Mouse (Mus musculus): ENCODE results near the gene Tnpo2. TPM values are rescaled to one million over a fixed set of nuclear protein-coding genes. Genes with fewer than 3 reads are reported as not detected.

The Tnpo2 gene
- total and polyA plus RNA-seq, 3 experiments: 29.2 to 86.8 (median 62.3) TPM

DNA sequence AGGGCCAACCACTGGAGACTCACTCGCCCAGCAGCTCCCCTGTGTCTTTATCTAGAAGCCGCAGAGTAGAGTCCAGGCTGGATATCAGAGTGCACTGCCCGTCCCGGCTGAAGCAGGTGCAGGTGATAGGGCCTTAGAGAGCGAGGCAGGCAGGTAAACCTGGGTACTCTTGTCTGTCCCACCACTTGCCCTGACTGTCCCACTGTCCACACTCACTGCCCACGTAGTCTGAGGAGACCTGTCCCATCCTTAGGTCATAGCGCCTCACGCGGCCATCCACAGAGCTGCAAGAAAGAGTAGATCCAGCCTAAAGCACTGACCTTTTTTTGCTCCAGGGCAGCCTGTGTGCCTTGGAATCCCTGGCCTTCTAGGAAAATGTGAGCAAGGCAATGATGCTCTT, 39.3 kb downstream of the Tnpo2 start:
- Histone ChIP-seq H3K4me3 (ENCODE audit: control insufficient read depth in 1 of 2, insufficient read depth in 1 of 2, low read depth in 2 of 2, low read length in 2 of 2) (no peak overlapping the region), H3K79me2 (ENCODE audit: control insufficient read depth, insufficient read depth, low read length, poor library complexity) (peaks cover 25% of the 10 kb centered on the region), H3K4me1 (ENCODE audit: control insufficient read depth in 1 of 2, insufficient read depth in 2 of 2, low read length in 2 of 2) (peaks cover 1 to 10% of the 10 kb centered on the region in 2 experiments; a peak in 3 of 4 replicates), H3K9me3 (replicated peaks; ENCODE audit: insufficient read depth, low read length) (no peaks in the 10 kb centered on the region), H3K27me3 (ENCODE audit: control insufficient read depth in 1 of 2, insufficient read depth in 2 of 2, low read length in 2 of 2) (no peaks in the 10 kb centered on the region), H3K27ac (ENCODE audit: control insufficient read depth, low read depth, low read length) (no peak overlapping the region), H3K36me3 (ENCODE audit: control insufficient read depth in 1 of 2, insufficient read depth in 2 of 2, low read length in 2 of 2) (peaks cover 2 to 4% of the 10 kb centered on the region in 2 experiments), H3K9ac (ENCODE audit: control insufficient read depth, low read depth, low read length, poor library complexity, severe bottlenecking) (no peak overlapping the region)
- no peak for DNase-seq (ENCODE audit: low read depth, low spot score)
- TF ChIP-seq CTCF (IDR thresholded peaks at IDR 0.05 in 2 of 3, conservative IDR thresholded peaks at IDR 0.05 in 1 of 3; ENCODE audit: control insufficient read depth in 1 of 3, insufficient read depth in 1 of 3, low read depth in 2 of 3, low read length in 3 of 3, poor library complexity in 1 of 3, severe bottlenecking in 1 of 3) (peak in 1 of 3 experiments; percentile 7; a peak in 1 of 6 replicates), POLR2A (IDR thresholded peaks at IDR 0.05; ENCODE audit: control insufficient read depth in 1 of 2, insufficient read depth in 1 of 2, low read depth in 1 of 2, low read length in 2 of 2, poor library complexity in 1 of 2) (peak in 1 of 2 experiments; percentile 11; a peak in 1 of 4 replicates), ZC3H11A (IDR thresholded peaks at IDR 0.05; ENCODE audit: low read depth, low read length) (no peak), ZMIZ1 (IDR thresholded peaks at IDR 0.05; ENCODE audit: low read depth, low read length) (no peak), KAT2A (conservative IDR thresholded peaks at IDR 0.05; ENCODE audit: low read depth, low read length) (no peak)

DNA sequence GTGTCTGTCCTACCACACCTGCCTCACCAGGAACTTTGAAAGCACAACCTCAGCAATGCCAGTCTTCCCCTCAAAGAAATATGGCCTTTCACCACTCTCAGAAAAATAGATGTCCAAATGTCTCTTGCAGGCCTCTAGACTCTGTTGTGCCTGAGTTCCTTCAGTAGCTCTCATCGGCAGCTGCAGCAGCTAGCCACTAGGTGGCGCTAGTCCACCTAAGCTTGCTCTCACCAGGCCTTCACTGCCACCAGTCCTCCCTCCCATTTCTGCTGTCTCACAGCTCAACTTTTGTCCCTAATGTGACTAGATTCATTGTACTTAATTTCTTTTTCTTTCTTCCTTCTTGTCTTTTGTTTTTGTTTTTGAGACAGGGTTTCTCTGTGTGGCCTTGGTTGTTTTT, 40.3 kb downstream of the Tnpo2 start:
- H3K4me3 ChIP-seq (ENCODE audit: control insufficient read depth in 1 of 2, insufficient read depth in 1 of 2, low read depth in 2 of 2, low read length in 2 of 2): no peak overlapping the region
- no peak overlapping the region for H3K9ac ChIP-seq (ENCODE audit: control insufficient read depth, low read depth, low read length, poor library complexity, severe bottlenecking)
- H3K27me3 ChIP-seq (ENCODE audit: control insufficient read depth in 1 of 2, insufficient read depth in 2 of 2, low read length in 2 of 2): no peaks in the 10 kb centered on the region
- H3K27ac ChIP-seq (ENCODE audit: control insufficient read depth, low read depth, low read length): no peak overlapping the region
- TF ChIP-seq E2F4 (IDR thresholded peaks at IDR 0.05; ENCODE audit: borderline replicate concordance, low read depth, low read length): no peak
- TF ChIP-seq MAZ (IDR thresholded peaks at IDR 0.05; ENCODE audit: low read depth, low read length): 0 out of 2 replicates have a peak, but pooled peaks have one; percentile 26
- TF ChIP-seq CTCF (IDR thresholded peaks at IDR 0.05 in 2 of 3, conservative IDR thresholded peaks at IDR 0.05 in 1 of 3; ENCODE audit: control insufficient read depth in 1 of 3, insufficient read depth in 1 of 3, low read depth in 2 of 3, low read length in 3 of 3, poor library complexity in 1 of 3, severe bottlenecking in 1 of 3): peak; percentile 80 to 95 (median 90)
- no peak for TF ChIP-seq CHD2 (IDR thresholded peaks at IDR 0.05; ENCODE audit: low read length)
- TF ChIP-seq MYB (IDR thresholded peaks at IDR 0.05; ENCODE audit: low read depth, low read length): no peak
- TF ChIP-seq HCFC1 (IDR thresholded peaks at IDR 0.05; ENCODE audit: low read depth, low read length): 0 out of 2 replicates have a peak, but pooled peaks have one; percentile 40
- peak; percentile 62; the same call in 1 of the 2 replicates for TF ChIP-seq SIN3A (IDR thresholded peaks at IDR 0.05; ENCODE audit: low read length)
- TF ChIP-seq SMC3 (IDR thresholded peaks at IDR 0.05; ENCODE audit: low read depth, low read length): peak; percentile 88
- TF ChIP-seq ZC3H11A (IDR thresholded peaks at IDR 0.05; ENCODE audit: low read depth, low read length): peak; percentile 82
- no peak for TF ChIP-seq TBP (IDR thresholded peaks at IDR 0.05; ENCODE audit: low read depth, low read length)
- TF ChIP-seq MYC (IDR thresholded peaks at IDR 0.05; ENCODE audit: low read depth, low read length): 0 out of 2 replicates have a peak, but pooled peaks have one; percentile 25
- TF ChIP-seq RAD21 (IDR thresholded peaks at IDR 0.05; ENCODE audit: low read depth, low read length): peak; percentile 84
- no peak for TF ChIP-seq RCOR1 (IDR thresholded peaks at IDR 0.05; ENCODE audit: low read depth, low read length)
- no peaks in the 10 kb centered on the region for H3K9me3 ChIP-seq (replicated peaks; ENCODE audit: insufficient read depth, low read length)
- peak; percentile 90 for DNase-seq (ENCODE audit: low read depth, low spot score)
- peaks cover 0 to 2% of the 10 kb centered on the region in 2 experiments; a peak in 3 of 4 replicates for H3K36me3 ChIP-seq (ENCODE audit: control insufficient read depth in 1 of 2, insufficient read depth in 2 of 2, low read length in 2 of 2)
- peaks cover 0 to 11% of the 10 kb centered on the region in 2 experiments; a peak in 1 of 4 replicates for H3K4me1 ChIP-seq (ENCODE audit: control insufficient read depth in 1 of 2, insufficient read depth in 2 of 2, low read length in 2 of 2)
- H3K79me2 ChIP-seq (ENCODE audit: control insufficient read depth, insufficient read depth, low read length, poor library complexity): peaks cover 22% of the 10 kb centered on the region
